Mouse (Mus musculus) adrenal gland, adult (tissue): ENCODE results near the gene Kif26b.
A peak's percentile ranks its signal among the peaks of the same experiment; 100 is the strongest.

Source experiments
- DNase-seq, 2 experiments: peaks; one replicate each; pipeline ENCODE4 v3.0.0; 2022 to 2023; ENCODE audit warnings: low spot score in 1 of 2; ENCODE audit not compliant: inconsistent age in 2 of 2

Gene Kif26b

DNA sequence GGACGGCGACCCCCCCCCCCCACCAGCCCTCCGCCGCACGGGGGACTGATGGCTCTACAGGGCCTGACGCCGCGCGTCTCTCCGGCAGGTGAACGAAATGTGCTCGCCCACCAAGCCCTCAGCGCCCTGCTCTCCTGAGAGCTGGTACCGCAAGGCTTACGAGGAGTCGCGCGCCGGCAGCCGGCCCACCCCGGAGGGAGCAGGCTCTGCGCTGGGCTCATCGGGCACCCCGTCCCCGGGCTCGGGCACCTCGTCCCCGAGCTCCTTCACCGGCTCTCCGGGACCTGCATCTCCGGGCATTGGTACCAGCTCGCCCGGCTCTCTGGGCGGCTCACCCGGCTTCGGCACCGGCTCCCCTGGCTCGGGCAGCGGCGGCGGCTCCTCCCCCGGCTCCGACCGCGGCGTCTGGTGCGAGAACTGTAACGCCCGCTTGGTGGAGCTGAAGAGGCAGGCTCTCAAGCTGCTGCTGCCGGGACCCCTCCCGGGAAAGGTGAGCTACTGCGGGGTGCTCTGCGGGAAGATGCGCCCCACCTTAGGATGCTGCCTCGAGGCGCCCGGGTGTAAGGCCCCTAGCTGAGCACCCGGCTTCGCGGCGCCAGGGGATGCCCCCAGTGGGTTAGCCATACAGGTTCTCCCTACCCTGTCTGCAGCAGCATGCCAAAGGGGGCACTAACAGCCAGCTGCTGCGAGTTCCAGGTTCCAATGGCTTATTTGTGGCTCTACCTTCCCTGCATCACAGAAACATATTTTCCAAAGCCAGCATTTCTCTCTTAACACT lies 1.6 kb downstream of the Kif26b start:
- peak; percentile 86 to 95 for DNase-seq

DNA sequence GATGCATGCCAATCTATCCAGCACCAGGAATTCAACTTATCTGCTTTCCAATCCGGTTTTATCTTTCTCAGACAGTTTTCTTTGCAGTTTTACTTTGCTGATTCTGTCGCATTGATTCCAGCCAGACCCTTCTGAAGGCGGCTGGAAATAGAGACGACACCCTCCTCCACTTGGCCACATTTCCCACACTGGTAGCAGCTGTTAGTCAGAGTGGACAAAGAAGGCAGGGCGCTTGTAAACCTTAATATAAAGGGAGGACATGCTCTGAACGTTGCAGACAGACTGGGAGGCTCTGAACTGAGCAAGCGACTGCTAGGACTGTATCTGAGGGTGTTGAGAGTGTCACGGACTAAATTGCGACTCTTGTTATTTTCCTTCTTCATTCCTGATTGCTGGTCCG lies 11.3 kb downstream of the Kif26b start:
- no peak for DNase-seq

- no peak for DNase-seq
These were observed 13.5 kb downstream of the Kif26b start for GRCm38 (mm10) chr1:178542415-178542814.

DNA sequence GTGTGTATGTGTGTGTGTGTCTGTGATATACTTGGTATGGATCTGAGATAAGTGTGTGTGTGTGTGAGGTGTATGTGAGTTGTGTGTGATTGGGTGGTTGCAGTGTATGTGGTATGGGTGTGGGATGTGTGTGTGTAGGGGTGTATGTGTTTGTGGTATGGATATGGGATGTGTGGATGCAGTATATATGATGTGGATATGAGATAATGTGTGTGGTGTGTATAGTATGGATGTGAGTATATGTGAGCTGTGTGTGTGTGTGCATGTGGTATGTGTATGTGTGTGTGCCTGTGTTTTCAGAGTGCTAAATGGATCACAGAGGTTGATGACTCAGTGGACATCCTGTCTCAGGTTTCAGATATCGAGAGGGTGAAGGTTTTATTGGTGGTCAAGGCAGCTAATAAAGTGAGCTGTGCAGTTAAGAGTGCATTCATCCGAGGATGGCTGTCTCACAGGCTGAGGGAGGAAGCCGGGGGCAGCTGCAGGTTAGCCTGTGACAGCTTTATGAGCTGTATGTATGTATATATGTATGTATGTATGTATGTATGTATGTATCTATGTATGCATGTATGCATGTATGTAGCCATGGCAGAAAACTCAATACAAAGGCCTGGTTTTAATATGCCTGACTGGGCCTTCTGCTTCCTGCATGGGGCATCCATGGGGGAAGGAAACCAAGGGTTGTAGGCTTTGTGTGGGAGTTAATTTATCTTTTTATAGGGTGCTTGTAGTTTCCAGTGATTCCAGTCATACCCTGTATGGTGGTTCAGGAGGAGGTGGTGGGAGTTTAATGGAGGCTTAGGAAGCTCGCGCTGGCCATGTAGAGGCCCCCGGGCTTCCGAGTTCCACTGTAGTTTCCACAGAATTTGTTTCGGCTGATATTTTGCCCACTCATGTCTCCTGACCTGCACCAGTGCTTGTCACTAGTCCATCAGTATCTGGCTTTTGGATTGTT lies 14.3 kb downstream of the Kif26b start:
- no peak for DNase-seq

GRCm38 (mm10) chr1:178544585-178544984 lies 15.7 kb downstream of the Kif26b start:
- no peak for DNase-seq

DNA sequence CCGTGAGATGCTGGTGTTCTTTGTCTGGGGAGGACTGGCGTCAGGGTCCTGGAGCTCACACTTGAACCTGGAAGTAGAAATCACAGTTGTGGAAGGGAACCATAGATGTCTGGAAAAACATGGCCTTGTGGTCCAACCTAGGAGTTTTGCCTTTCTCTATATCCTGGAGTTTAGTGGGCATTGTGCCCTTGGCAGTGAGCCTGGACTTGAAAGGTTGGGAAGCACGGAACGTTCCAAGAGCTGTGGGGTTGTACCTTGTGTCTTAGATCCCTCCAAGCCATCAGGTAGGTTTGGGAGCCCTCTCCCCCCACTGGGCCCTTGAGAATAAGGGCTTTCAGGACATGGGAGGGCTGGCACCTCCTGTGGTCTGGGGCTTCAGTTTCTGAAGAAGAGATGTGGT lies 20.7 kb downstream of the Kif26b start:
- DNase-seq: peak in 1 of 2 experiments; percentile 22

GRCm38 (mm10) chr1:178550477-178551047 lies 21.6 kb downstream of the Kif26b start:
- DNase-seq: no peak

DNA sequence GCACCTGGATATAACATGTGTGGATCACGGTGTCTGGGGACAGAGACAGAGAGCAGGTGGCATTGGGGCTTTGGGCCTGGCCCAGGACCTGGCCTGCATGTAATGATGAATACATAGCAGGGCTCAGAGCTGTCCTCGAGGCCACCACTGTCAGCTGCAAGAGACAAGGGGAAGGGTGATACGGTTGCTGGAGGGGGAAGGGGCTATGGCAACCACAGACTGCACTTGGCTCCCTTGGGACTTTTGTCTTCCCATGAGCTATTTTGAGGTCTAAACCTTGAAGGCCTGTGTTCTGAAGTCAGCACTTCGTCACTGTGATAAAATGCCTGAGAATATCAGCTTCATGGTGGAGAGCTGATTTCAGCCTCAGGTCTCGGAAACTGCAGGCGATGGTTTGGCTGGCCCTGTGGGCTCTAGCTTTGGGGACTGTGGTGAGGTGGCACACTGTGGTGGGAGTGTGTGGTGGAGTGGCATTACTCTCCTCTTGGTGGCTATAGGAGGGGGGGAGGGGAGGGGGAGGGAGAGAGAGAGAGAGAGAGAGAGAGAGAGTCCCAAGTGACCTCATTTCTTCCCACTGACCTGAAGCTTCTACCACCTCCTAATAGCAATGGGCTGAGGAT lies 23.5 kb downstream of the Kif26b start:
- DNase-seq: no peak

- DNase-seq: peak in 1 of 2 experiments; percentile 21
These were observed 24.0 kb downstream of the Kif26b start for GRCm38 (mm10) chr1:178552898-178553284.

- DNase-seq: no peak
These were observed 27.3 kb downstream of the Kif26b start for GRCm38 (mm10) chr1:178556226-178556625.

DNA sequence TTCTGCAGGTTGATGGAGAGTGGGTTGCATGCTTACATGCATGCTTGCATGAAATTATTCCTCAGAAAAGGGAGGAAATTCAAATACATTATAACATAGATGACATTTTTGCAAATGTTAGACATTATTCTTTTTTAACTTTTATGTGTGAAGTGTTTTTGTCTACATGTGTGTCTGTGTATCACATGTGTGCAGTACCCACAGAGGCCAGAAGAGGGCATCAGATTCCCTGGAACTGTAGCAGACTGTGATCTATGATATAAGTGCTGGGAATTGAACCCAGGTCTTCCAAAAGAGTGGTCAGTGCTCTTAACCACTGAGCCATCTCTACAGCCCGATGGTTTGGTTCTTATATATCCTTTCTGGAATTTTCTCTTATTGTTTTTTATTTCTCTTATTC lies 31.1 kb downstream of the Kif26b start:
- no peak for DNase-seq

- no peak for DNase-seq
These were observed 34.9 kb downstream of the Kif26b start for GRCm38 (mm10) chr1:178563834-178564233.

GRCm38 (mm10) chr1:178564800-178565199 lies 35.9 kb downstream of the Kif26b start:
- DNase-seq: no peak

DNA sequence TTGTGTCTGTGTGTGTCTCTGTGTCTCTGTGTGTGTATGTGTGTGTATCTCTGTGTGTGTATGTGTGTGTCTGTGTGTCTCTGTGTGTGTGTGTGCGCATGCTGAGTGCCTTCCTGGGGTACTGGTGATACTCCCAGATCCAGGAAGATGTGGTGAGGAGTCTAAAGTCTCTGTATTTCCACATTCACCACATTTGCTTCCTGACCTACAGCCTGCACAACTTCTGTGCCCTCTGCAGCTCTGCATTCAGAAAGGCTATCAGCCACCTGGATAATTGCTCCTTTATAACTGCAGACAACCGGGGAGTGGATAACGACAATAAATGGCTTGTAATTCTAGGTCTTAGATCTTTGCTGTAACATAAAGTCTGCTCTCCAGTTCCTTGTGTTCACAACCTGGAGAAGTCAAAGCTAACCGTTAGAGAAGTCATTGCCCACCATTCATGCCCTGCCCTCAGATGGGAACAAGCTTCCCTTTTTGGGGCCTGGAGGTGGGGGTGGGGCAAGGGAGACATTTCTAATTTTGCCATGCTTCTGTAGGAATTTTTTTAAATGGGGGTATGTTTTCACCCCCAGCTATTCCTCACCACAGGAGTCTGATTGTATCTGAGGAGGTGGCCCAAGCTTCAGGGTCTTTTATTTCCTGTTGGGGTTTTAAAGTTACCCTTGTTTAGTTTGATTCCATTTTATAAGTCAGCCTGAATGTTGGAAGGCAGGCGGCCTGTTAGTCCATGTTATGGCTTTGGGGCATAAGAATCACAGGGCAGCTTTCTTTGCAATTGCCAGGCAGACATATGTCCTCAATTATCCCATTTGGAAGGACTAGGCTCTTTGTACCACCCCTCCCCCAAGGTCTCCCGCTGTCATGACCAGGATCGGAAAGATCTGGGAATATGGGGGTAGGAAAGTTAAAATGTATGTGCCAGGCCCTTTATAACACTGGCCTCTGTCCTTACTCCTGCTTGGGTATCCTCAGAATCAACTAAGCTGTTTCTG lies 39.9 kb downstream of the Kif26b start:
- no peak for DNase-seq

GRCm38 (mm10) chr1:178571009-178571408 lies 42.1 kb downstream of the Kif26b start:
- DNase-seq: no peak

DNA sequence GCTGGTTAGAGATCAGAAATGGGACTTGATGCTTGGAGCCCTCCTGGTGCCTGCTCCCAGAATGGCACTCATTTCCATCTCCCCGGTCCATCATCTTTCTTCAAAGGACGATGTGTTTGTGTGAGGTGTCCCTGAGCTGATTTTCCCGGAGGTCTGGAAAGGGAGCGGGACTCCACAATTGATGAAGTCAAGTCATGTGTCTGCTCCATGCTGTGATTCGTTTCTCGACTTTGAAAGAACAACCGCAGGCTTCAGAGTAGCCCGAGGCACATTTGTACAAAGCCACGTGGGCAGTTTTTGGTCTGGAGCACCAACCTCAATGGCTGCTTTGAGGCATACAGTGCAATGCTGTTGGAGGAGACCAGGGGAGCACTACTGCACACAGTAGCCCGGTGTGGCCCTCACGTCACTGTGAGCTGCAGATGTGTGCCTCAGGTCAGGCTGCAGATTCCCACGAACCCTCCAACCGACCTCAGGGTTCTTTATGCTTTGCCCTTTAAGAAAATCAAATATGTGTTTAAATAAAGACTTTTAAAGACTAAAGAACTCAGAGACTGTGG lies 43.0 kb downstream of the Kif26b start:
- DNase-seq: no peak

GRCm38 (mm10) chr1:178573406-178574032 lies 44.6 kb downstream of the Kif26b start:
- DNase-seq: no peak

DNA sequence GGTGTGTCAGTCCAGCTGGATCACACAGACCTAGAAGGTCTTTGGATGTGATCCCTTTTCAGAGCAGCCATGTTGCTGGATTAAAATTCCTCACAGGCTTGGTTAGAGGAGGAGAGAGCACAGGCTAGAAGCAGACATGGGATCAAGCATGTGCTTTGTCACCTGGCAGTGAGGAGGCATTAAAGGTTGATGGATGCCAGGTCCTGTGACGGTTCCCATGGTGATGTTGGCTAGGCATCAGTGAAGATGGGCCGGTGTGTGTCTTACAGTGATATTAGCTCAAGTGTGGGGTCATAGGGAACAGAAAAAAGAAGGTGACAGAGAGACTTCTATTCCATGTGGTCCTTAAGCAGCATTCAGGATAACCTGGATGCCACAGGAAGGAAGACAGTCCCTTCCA lies 46.8 kb downstream of the Kif26b start:
- DNase-seq: no peak

- no peak for DNase-seq
These were observed 48.0 kb downstream of the Kif26b start for GRCm38 (mm10) chr1:178576926-178577325.
